Mouse (Mus musculus) Patski (cell line): ENCODE results near the gene Coro1b. TPM values are rescaled to one million over a fixed set of nuclear protein-coding genes. Genes with fewer than 3 reads are reported as not detected.
A peak's percentile ranks its signal among the peaks of the same experiment; 100 is the strongest.

Source experiments
- ATAC-seq: fragments of 100-300 bp; one replicate; pipeline ENCODE4 v1.8.0; 2021
- CTCF ChIA-PET: fragments of 350-600 bp; sonication (Branson Sonifier 250); formaldehyde crosslinking; loops from one replicate; lab custom pipeline; 2022; ENCODE audit warnings: inconsistent platforms; lab: Charles Lee
- POLR2A ChIA-PET: fragments of 350-600 bp; sonication (Branson Sonifier 250); formaldehyde crosslinking; loops from one replicate; lab custom pipeline; 2022; ENCODE audit warnings: antibody characterized with exemption, inconsistent platforms; lab: Charles Lee
- DNase-seq: peaks from one replicate; pipeline ENCODE4 v3.0.0-alpha.2; 2011; ENCODE audit warnings: low read depth, low spot score
- H3K27me3 ChIP-seq: fragments of 371-371 bp; one replicate; pipeline ENCODE4 v1.5.1; 2021
- CTCF ChIP-seq: fragments of 100-300 bp; IDR thresholded peaks from one replicate; pipeline ENCODE4 v1.5.1; 2021
- in situ Hi-C: fragments of 300-500 bp; cut with MboI; formaldehyde crosslinking; loops from 3 replicates; pipeline ENCODE4 v1.11.1; 2018; ENCODE audit warnings: low pct_unique_long_range_greater_than_20kb, mixed read lengths
- polyA plus RNA-seq: library from polyadenylated mRNA; unstranded; gene quantifications from one replicate; pipeline ENCODE4 v1.2.3, GENCODE M21; 2021

Gene Coro1b
- polyA plus RNA-seq, 1 experiment from 2014 or later = 321 TPM

- CTCF ChIA-PET = no interaction called here
- in situ Hi-C loops = no loop called here
- no peak for TF ChIP-seq CTCF
- ATAC-seq (no peak), DNase-seq (no peak)
- POLR2A ChIA-PET = no interaction called here
- H3K27me3 ChIP-seq = no peaks in the 10 kb centered on the region
Observed at GRCm38 (mm10) chr19:4106654-4107053, 41.8 kb upstream of the Coro1b start.

DNA sequence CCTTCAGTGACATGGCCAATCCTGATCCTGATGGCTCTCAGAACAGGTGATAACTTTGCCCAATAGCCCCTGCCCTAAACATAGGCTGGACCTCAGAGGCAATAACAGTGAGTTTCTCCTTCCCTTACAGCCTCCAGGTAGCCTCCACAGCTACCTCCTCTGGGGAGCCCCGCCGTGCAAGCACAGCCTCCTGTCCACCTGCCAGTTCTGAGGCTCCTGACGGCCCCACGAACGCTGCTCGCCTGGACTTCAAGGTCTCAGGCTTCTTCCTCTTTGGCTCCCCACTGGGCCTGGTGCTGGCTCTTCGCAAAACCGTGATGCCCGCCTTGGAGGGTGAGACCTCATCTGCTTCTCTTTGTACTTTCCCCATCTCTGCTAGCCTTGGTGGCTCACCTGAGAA is 39.9 kb upstream of the Coro1b start:
- ATAC-seq = no peak
- H3K27me3 ChIP-seq = no peaks in the 10 kb centered on the region
- no peak for TF ChIP-seq CTCF
- POLR2A ChIA-PET = no interaction called here
- in situ Hi-C loops = no loop called here
- CTCF ChIA-PET = no interaction called here
- no peak for DNase-seq

DNA sequence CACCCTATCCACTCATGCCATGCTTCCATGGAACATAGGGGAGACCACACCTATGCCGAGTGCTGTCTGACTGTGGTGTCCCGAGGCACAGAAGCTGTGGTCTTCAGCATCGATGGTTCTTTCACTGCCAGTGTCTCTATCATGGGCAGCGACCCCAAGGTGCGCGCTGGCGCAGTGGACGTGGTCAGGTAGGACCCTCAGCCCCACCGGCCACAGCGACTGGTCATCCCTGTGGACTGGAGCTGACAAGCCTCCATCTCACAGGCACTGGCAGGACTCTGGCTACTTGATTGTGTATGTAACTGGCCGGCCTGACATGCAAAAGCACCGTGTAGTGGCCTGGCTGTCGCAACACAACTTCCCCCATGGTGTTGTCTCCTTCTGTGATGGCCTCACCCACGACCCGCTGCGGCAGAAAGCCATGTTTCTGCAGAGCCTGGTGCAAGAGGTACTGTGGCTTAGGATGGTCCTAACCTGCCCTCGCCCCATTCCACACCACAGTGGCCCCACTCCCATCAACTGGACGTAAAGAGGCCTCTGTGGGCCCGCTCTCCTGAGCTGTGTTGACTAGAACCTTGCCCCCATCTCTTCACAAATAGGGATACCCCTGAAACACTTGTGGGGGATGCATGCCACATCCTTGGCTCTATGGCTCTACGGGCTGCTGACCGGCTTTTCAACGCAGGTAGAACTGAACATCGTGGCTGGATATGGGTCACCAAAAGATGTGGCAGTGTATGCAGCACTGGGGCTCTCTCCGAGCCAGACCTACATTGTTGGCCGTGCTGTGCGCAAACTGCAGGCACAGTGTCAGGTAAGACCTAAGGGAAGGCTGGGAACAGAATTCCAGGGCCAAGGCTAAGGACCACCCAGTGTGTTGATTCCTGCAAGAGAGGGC is 36.1 kb upstream of the Coro1b start:
- no peak for TF ChIP-seq CTCF
- in situ Hi-C loops = no loop called here
- ATAC-seq = no peak
- H3K27me3 ChIP-seq = no peaks in the 10 kb centered on the region
- POLR2A ChIA-PET = no interaction called here
- CTCF ChIA-PET = interaction anchor here (2.5 kb wide), 1 partner anchor 13 kb away, joined by 7 read pairs; no protein-coding TSS in a partner anchor
- DNase-seq = no peak

DNA sequence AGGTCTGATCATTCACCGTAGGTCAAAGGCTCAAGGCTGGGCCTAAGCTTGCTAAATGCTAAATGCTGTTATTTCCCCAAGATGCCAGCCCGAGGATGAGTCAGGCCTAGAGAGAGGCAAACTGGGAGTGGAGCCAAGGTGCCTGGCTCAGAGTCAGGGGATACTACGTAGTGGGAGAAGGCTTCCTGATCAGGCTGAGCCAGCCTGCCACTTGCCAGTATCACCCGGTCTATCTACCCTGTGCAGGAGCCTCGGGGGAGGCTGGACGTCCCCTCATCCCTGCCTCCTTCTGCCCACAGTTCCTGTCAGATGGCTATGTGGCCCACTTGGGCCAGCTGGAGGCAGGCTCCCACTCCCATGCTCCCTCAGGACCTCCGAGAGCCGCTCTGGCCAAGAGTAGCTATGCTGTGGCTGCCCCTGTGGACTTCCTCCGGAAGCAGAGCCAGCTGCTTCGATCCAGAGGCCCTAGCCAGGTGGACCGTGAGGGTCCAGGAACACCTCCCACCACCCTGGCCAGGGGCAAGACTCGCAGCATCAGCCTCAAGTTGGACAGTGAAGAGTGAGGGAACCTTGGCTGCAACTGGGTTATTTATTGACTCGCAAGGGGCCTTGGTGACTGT is 35.1 kb upstream of the Coro1b start:
- no peaks in the 10 kb centered on the region for H3K27me3 ChIP-seq
- peak; percentile 78 for ATAC-seq
- peak; percentile 93 for DNase-seq
- no peak for TF ChIP-seq CTCF
- ChIA-PET POLR2A (interaction anchor here (0.9 kb wide), 1 partner anchor 14 kb away, joined by 4 read pairs; no protein-coding TSS in a partner anchor), CTCF (interaction anchor here (1.1 to 2.5 kb wide), 3 partner anchors 12 to 115 kb away, joined by 3 to 7 read pairs (median 3); no protein-coding TSS in a partner anchor)
- in situ Hi-C loops = no loop called here

GRCm38 (mm10) chr19:4113806-4114230 is 34.6 kb upstream of the Coro1b start:
- DNase-seq (no peak), ATAC-seq (peak; percentile 20)
- POLR2A ChIA-PET = interaction anchor here (0.9 kb wide), 1 partner anchor 15 kb away, joined by 4 read pairs; no protein-coding TSS in a partner anchor
- H3K27me3 ChIP-seq = no peaks in the 10 kb centered on the region
- TF ChIP-seq CTCF = no peak
- in situ Hi-C loops = no loop called here
- CTCF ChIA-PET = interaction anchor here (1.1 to 2.5 kb wide), 4 partner anchors 11 to 115 kb away, joined by 3 to 7 read pairs (median 3); no protein-coding TSS in a partner anchor

DNA sequence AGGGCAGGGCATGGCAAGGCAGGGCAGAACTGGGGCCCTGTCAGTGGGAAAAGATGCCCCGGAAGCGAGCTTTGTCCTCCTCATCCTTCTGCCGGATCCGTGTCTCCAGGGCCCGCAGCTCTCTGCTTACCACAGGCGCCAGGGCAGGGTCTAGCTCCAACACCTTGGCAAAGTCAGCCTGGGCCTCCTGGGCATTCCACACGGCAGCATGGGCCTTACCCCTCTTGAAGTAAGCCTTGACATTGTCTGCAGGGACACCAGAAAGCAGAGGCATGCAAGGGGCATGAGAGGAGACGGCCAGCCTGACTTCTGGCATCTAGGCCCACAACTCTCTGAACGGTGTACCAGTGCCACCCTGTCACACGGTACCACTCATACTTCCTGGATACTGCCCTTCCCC is 33.9 kb upstream of the Coro1b start:
- ATAC-seq = no peak
- DNase-seq = no peak
- TF ChIP-seq CTCF = no peak
- CTCF ChIA-PET = interaction anchor here (1.3 to 2.5 kb wide), 2 partner anchors 11 to 16 kb away, joined by 3 to 7 read pairs; no protein-coding TSS in a partner anchor
- in situ Hi-C loops = no loop called here
- H3K27me3 ChIP-seq = no peaks in the 10 kb centered on the region
- POLR2A ChIA-PET = no interaction called here

DNA sequence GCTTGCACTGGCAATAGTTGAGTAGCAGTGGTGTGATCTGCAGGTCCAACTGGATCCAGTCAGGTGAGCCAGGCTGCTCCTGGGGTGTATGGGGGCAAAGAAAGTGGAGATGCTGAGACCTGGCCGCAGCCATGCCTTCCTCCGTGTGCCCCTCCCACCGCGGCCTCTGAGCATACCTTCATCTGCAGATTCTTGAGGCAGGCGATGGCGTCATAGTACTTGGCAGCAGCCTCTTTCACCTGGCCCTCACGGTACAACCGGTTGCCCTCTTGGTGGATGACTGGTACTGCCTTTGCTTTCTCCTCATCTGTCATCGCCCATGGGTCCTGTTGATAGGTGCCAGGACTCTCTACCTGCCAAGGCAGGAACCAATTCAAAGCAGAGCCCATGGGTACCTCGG is 33.3 kb upstream of the Coro1b start:
- CTCF ChIA-PET = interaction anchor here (1.3 to 2.5 kb wide), 2 partner anchors 10 to 16 kb away, joined by 3 to 7 read pairs; no protein-coding TSS in a partner anchor
- no peak for ATAC-seq
- POLR2A ChIA-PET = no interaction called here
- DNase-seq = no peak
- no peak for TF ChIP-seq CTCF
- no peaks in the 10 kb centered on the region for H3K27me3 ChIP-seq
- in situ Hi-C loops = no loop called here

DNA sequence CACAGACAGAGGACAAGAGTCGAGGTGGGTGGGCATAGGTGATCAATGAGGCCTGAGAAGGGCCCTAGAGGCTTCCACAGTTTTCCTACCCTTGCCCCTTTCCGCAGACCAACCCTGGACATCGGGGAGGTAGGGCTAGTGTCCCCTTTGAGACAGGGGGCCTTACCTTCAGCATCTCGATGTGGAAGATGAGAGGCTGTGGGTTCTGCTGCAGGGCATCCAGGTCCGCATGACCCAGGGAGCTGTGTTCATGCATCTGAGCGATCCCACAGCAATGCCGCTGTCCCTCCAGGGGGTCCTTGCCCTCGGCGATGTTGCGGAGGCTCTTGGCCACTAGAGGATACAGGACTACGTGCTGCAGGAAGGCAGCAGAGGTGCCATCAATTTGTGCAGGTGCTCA is 32.6 kb upstream of the Coro1b start:
- TF ChIP-seq CTCF = no peak

DNA sequence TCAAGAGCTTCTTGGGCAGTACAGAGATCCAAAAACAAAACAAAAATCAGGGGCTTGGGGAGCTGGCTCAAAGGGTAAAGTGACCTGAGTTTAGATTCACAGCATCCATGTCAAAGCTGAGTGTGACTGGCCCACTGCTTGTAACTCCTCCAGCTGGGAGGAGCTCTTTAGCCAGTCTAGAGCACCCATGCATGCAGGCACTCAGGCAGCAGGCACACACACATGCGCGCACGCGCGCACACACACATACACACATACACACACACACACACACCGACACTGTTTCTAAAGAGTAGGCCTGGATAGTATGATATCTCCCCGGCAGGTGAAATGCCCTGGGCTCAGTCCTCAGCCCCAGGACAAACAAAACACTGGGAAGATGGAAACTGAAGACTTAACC is 31.4 kb upstream of the Coro1b start:
- TF ChIP-seq CTCF = no peak
- DNase-seq (no peak), ATAC-seq (no peak)
- no peaks in the 10 kb centered on the region for H3K27me3 ChIP-seq
- in situ Hi-C loops = no loop called here
- CTCF ChIA-PET = interaction anchor here (1.3 to 1.7 kb wide), 2 partner anchors 8 to 18 kb away, joined by 4 read pairs; no protein-coding TSS in a partner anchor
- POLR2A ChIA-PET = interaction anchor here (0.6 kb wide), 1 partner anchor 47 kb away, joined by 3 read pairs; no protein-coding TSS in a partner anchor

More for the DNA sequence above, 32.6 kb upstream of the Coro1b start:
- POLR2A ChIA-PET = no interaction called here
- CTCF ChIA-PET = interaction anchor here (1.3 to 1.7 kb wide), 2 partner anchors 9 to 17 kb away, joined by 4 read pairs; no protein-coding TSS in a partner anchor
- ATAC-seq (no peak), DNase-seq (no peak)
- no peaks in the 10 kb centered on the region for H3K27me3 ChIP-seq
- in situ Hi-C loops = no loop called here

DNA sequence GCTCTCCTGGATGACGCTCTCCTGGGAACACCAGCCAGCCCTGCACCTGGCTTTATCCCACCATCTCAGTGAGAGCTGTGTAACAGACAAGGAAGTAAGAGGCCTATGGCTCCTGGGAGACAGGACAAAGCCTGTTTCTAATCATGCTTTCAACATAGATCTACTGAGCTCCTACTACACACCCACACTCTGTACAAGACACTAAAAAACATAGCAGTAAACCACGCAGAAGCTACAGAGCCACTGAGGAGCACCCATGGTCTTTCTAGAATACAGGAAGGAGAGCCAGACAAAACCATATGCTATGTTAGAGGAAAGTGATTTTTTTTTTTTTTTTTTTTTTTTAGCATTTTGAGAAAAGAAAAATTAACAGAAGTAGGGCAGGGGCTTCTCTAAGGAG is 30.1 kb upstream of the Coro1b start:
- ATAC-seq (no peak), DNase-seq (no peak)
- in situ Hi-C loops = no loop called here
- H3K27me3 ChIP-seq = no peaks in the 10 kb centered on the region
- ChIA-PET CTCF (no interaction called here), POLR2A (interaction anchor here (0.6 kb wide), 2 partner anchors 21 to 65 kb away, joined by 3 read pairs; partner anchors contain the start of gene Gpr152)
- no peak for TF ChIP-seq CTCF
